Mouse (Mus musculus) limb, embryonic 13.5 days (tissue): ENCODE results near the gene Dock4. TPM values are rescaled to one million over a fixed set of nuclear protein-coding genes. Genes with fewer than 3 reads are reported as not detected.

Experiments used
- ATAC-seq: fragments of 200-750 bp; cut with Nextera tagmentation; 2 replicates; pipeline ENCODE4 v1.8.0; 2017; ENCODE audit warnings: low read depth, moderate number of reproducible peaks, moderate TSS enrichment; ENCODE audit not compliant: low FRiP score
- H3K27ac ChIP-seq: fragments of 300-500 bp; sonication (generic); 2 replicates; pipeline ENCODE4 v1.5.1; 2015; ENCODE audit warnings: inconsistent platforms, mild to moderate bottlenecking, moderate library complexity
- H3K27me3 ChIP-seq: fragments of 300-500 bp; sonication (generic); 2 replicates; pipeline ENCODE4 v1.6.1; 2015; ENCODE audit warnings: mild to moderate bottlenecking, inconsistent platforms
- H3K36me3 ChIP-seq: fragments of 300-500 bp; sonication (generic); 2 replicates; pipeline ENCODE4 v1.6.1; 2015; ENCODE audit warnings: inconsistent platforms, mild to moderate bottlenecking, moderate library complexity
- H3K4me1 ChIP-seq: fragments of 300-500 bp; sonication (generic); 2 replicates; pipeline ENCODE4 v1.6.1; 2015; ENCODE audit warnings: inconsistent platforms
- H3K4me2 ChIP-seq: fragments of 300-500 bp; sonication (generic); replicated peaks from 2 replicates; pipeline ENCODE4 v1.6.1; 2015; ENCODE audit warnings: inconsistent platforms, mild to moderate bottlenecking, moderate library complexity
- H3K4me3 ChIP-seq: fragments of 300-500 bp; sonication (generic); 2 replicates; pipeline ENCODE4 v1.5.1; 2015; ENCODE audit warnings: moderate library complexity, mild to moderate bottlenecking, inconsistent platforms
- H3K9ac ChIP-seq: fragments of 300-500 bp; sonication (generic); 2 replicates; pipeline ENCODE4 v1.6.1; 2015; ENCODE audit warnings: mild to moderate bottlenecking, inconsistent platforms
- H3K9me3 ChIP-seq: fragments of 300-500 bp; sonication (generic); 2 replicates; pipeline ENCODE4 v1.6.1; 2016; ENCODE audit warnings: inconsistent platforms
- WGBS: fragments of 180-500 bp; shearing (Covaris S2); methylation state at CpG from one replicate; pipeline ENCODE4 v1.1.7; 2015; 5-methylcytosine and 5-hydroxymethylcytosine counted together
- polyA plus RNA-seq: library from polyadenylated mRNA; unstranded; fragments of >200 nt; fragmentation: Nextera tagmentation; extraction: Ambion mirVana; gene quantifications from 2 replicates; pipeline ENCODE4 v1.2.1, GENCODE M21; 2015

Gene Dock4
- polyA plus RNA-seq, 1 experiment from 2014 or later, result 19.1 TPM

GRCm38 (mm10) chr12:40635991-40636390, 190.2 kb downstream of the Dock4 start:
- Histone ChIP-seq H3K9ac (no peak overlapping the region), H3K4me2 (no peak overlapping the region), H3K9me3 (no peaks in the 10 kb centered on the region), H3K27ac (no peak overlapping the region), H3K4me1 (no peaks in the 10 kb centered on the region; the same call in 1 of the 2 replicates), H3K27me3 (no peaks in the 10 kb centered on the region), H3K4me3 (no peak overlapping the region), H3K36me3 (no peaks in the 10 kb centered on the region; the same call in 1 of the 2 replicates)
- WGBS, result 94% methylated on average over 6 of the region's 6 CpGs
- ATAC-seq, result no peak

- Histone ChIP-seq H3K9ac (no peak overlapping the region), H3K4me1 (no peaks in the 10 kb centered on the region; the same call in 1 of the 2 replicates), H3K27me3 (no peaks in the 10 kb centered on the region), H3K4me2 (no peak overlapping the region), H3K9me3 (no peaks in the 10 kb centered on the region), H3K4me3 (no peak overlapping the region), H3K27ac (no peak overlapping the region), H3K36me3 (peaks cover 4% of the 10 kb centered on the region; the same call in 1 of the 2 replicates)
- ATAC-seq, result no peak
- 83% methylated on average over 2 of the region's 2 CpGs for WGBS
These were observed 191.7 kb downstream of the Dock4 start for GRCm38 (mm10) chr12:40637427-40637826.

- H3K4me1 ChIP-seq, result 0 out of 2 replicates have a peak, but pooled peaks cover 6% of the 10 kb centered on the region
- H3K9ac ChIP-seq, result no peak overlapping the region
- H3K36me3 ChIP-seq, result peaks cover 4% of the 10 kb centered on the region; the same call in 1 of the 2 replicates
- no peak overlapping the region for H3K4me2 ChIP-seq
- 55% methylated on average over 6 of the region's 6 CpGs for WGBS
- no peak for ATAC-seq
- H3K4me3 ChIP-seq, result no peak overlapping the region
- H3K9me3 ChIP-seq, result no peaks in the 10 kb centered on the region
- no peak overlapping the region for H3K27ac ChIP-seq
- no peaks in the 10 kb centered on the region for H3K27me3 ChIP-seq
These were observed 200.1 kb downstream of the Dock4 start for GRCm38 (mm10) chr12:40645869-40646268.

- Histone ChIP-seq H3K27ac (no peak overlapping the region), H3K27me3 (no peaks in the 10 kb centered on the region), H3K4me2 (no peak overlapping the region), H3K9ac (no peak overlapping the region), H3K4me1 (no peaks in the 10 kb centered on the region), H3K4me3 (no peak overlapping the region), H3K9me3 (no peaks in the 10 kb centered on the region), H3K36me3 (no peaks in the 10 kb centered on the region)
- ATAC-seq, result no peak
- WGBS, result 86% methylated on average over 2 of the region's 2 CpGs
These were observed 208.6 kb downstream of the Dock4 start for GRCm38 (mm10) chr12:40654312-40654711.

- WGBS, result 81% methylated on average over 2 of the region's 2 CpGs
These were observed 210.1 kb downstream of the Dock4 start for GRCm38 (mm10) chr12:40655861-40656260.

GRCm38 (mm10) chr12:40656438-40656837, 210.7 kb downstream of the Dock4 start:
- Histone ChIP-seq H3K4me1 (no peaks in the 10 kb centered on the region), H3K27ac (no peak overlapping the region), H3K4me3 (no peak overlapping the region), H3K9ac (no peak overlapping the region), H3K4me2 (no peak overlapping the region), H3K36me3 (no peaks in the 10 kb centered on the region), H3K9me3 (no peaks in the 10 kb centered on the region), H3K27me3 (no peaks in the 10 kb centered on the region)
- 64% methylated on average over 5 of the region's 5 CpGs for WGBS
- no peak for ATAC-seq

More at GRCm38 (mm10) chr12:40655861-40656260, 210.1 kb downstream of the Dock4 start:
- Histone ChIP-seq H3K9ac (no peak overlapping the region), H3K4me3 (no peak overlapping the region), H3K4me2 (no peak overlapping the region), H3K36me3 (no peaks in the 10 kb centered on the region), H3K4me1 (no peaks in the 10 kb centered on the region), H3K9me3 (no peaks in the 10 kb centered on the region), H3K27ac (no peak overlapping the region), H3K27me3 (no peaks in the 10 kb centered on the region)
- no peak for ATAC-seq

- WGBS, result 78% methylated on average over 4 of the region's 4 CpGs
- H3K9ac ChIP-seq, result no peak overlapping the region
- no peaks in the 10 kb centered on the region for H3K27me3 ChIP-seq
- no peak overlapping the region for H3K27ac ChIP-seq
- no peak for ATAC-seq
- H3K4me1 ChIP-seq, result no peaks in the 10 kb centered on the region
- no peaks in the 10 kb centered on the region for H3K36me3 ChIP-seq
- H3K4me3 ChIP-seq, result no peak overlapping the region
- no peaks in the 10 kb centered on the region for H3K9me3 ChIP-seq
- no peak overlapping the region for H3K4me2 ChIP-seq
These were observed 211.6 kb downstream of the Dock4 start for GRCm38 (mm10) chr12:40657229-40657885.

- ATAC-seq, result no peak
- whole genome bisulfite sequencing, result 69% methylated on average over 6 of the region's 6 CpGs
These were observed 213.9 kb downstream of the Dock4 start for GRCm38 (mm10) chr12:40659689-40660088.

GRCm38 (mm10) chr12:40669460-40669859, 223.7 kb downstream of the Dock4 start:
- H3K4me1 ChIP-seq, result no peaks in the 10 kb centered on the region

More at GRCm38 (mm10) chr12:40659689-40660088, 213.9 kb downstream of the Dock4 start:
- no peaks in the 10 kb centered on the region for H3K36me3 ChIP-seq
- H3K9me3 ChIP-seq, result no peaks in the 10 kb centered on the region
- no peak overlapping the region for H3K9ac ChIP-seq
- no peaks in the 10 kb centered on the region for H3K4me1 ChIP-seq
- H3K4me3 ChIP-seq, result no peak overlapping the region
- H3K4me2 ChIP-seq, result no peak overlapping the region
- H3K27ac ChIP-seq, result no peak overlapping the region
- H3K27me3 ChIP-seq, result no peaks in the 10 kb centered on the region

GRCm38 (mm10) chr12:40670766-40671165, 225.0 kb downstream of the Dock4 start:
- no peak overlapping the region for H3K27ac ChIP-seq
- H3K4me1 ChIP-seq, result no peaks in the 10 kb centered on the region
- H3K4me2 ChIP-seq, result no peak overlapping the region
- H3K9ac ChIP-seq, result no peak overlapping the region
- H3K4me3 ChIP-seq, result no peak overlapping the region
- peaks cover 3% of the 10 kb centered on the region; the same call in 1 of the 2 replicates for H3K36me3 ChIP-seq
- H3K27me3 ChIP-seq, result no peaks in the 10 kb centered on the region
- H3K9me3 ChIP-seq, result no peaks in the 10 kb centered on the region
- no peak for ATAC-seq

More at GRCm38 (mm10) chr12:40669460-40669859, 223.7 kb downstream of the Dock4 start:
- Histone ChIP-seq H3K36me3 (no peaks in the 10 kb centered on the region; the same call in 1 of the 2 replicates), H3K9ac (no peak overlapping the region), H3K4me3 (no peak overlapping the region), H3K27me3 (no peaks in the 10 kb centered on the region), H3K27ac (no peak overlapping the region), H3K9me3 (no peaks in the 10 kb centered on the region), H3K4me2 (no peak overlapping the region)
- 93% methylated on average over 2 of the region's 2 CpGs for WGBS
- ATAC-seq, result no peak

GRCm38 (mm10) chr12:40679713-40680112, 234.0 kb downstream of the Dock4 start:
- Histone ChIP-seq H3K4me2 (no peak overlapping the region), H3K9ac (no peak overlapping the region), H3K4me1 (no peaks in the 10 kb centered on the region), H3K36me3 (peaks cover 8% of the 10 kb centered on the region), H3K27ac (no peak overlapping the region), H3K9me3 (no peaks in the 10 kb centered on the region; the same call in 1 of the 2 replicates), H3K4me3 (no peak overlapping the region), H3K27me3 (no peaks in the 10 kb centered on the region)
- WGBS, result 69% methylated on average over 4 of the region's 4 CpGs
- no peak for ATAC-seq

- Histone ChIP-seq H3K9ac (no peak overlapping the region), H3K4me2 (no peak overlapping the region), H3K9me3 (no peaks in the 10 kb centered on the region; the same call in 1 of the 2 replicates), H3K36me3 (peaks cover 5% of the 10 kb centered on the region), H3K27me3 (no peaks in the 10 kb centered on the region), H3K4me1 (no peaks in the 10 kb centered on the region), H3K27ac (no peak overlapping the region), H3K4me3 (no peak overlapping the region)
- no peak for ATAC-seq
- WGBS, result 93% methylated on average over 1 of the region's 1 CpGs
These were observed 234.8 kb downstream of the Dock4 start for GRCm38 (mm10) chr12:40680551-40680950.

GRCm38 (mm10) chr12:40691444-40691843, 245.7 kb downstream of the Dock4 start:
- ATAC-seq, result no peak
- Histone ChIP-seq H3K27ac (no peak overlapping the region), H3K4me3 (no peak overlapping the region), H3K9me3 (no peaks in the 10 kb centered on the region), H3K4me1 (peaks cover 9% of the 10 kb centered on the region; the same call in 1 of the 2 replicates), H3K27me3 (no peaks in the 10 kb centered on the region), H3K9ac (no peak overlapping the region), H3K36me3 (no peaks in the 10 kb centered on the region), H3K4me2 (no peak overlapping the region)
- 86% methylated on average over 4 of the region's 4 CpGs for WGBS
